Mouse (Mus musculus): ENCODE results near the gene Wdr77. TPM values are rescaled to one million over a fixed set of nuclear protein-coding genes. Genes with fewer than 3 reads are reported as not detected.

Gene Wdr77
- polyA plus RNA-seq, 1 experiment from 2014 or later, result 108 TPM

GRCm38 (mm10) chr3:105933926-105934325 is 25.2 kb upstream of the Wdr77 start:
- DNase-seq (ENCODE audit: low spot score) (no peak), ATAC-seq (ENCODE audit: low FRiP score) (no peak)
- Histone ChIP-seq H3K27me3 (ENCODE audit: control insufficient read depth, insufficient read depth, low read length) (no peaks in the 10 kb centered on the region), H3K4me1 (replicated peaks; ENCODE audit: control insufficient read depth, insufficient read depth, low read length) (no peaks in the 10 kb centered on the region), H3K4me3 (ENCODE audit: low read depth, low read length) (no peak overlapping the region), H3K9ac (ENCODE audit: low read depth, low read length) (no peak overlapping the region), H3K27ac (ENCODE audit: low read depth, low read length) (no peak overlapping the region), H3K36me3 (ENCODE audit: control insufficient read depth, insufficient read depth, low read length) (no peaks in the 10 kb centered on the region), H3K4me2 (replicated peaks; ENCODE audit: low read depth, low read length) (no peak overlapping the region), H3K9me3 (ENCODE audit: control insufficient read depth, low read length) (no peaks in the 10 kb centered on the region)
- 95% methylated on average over 6 of the region's 6 CpGs for WGBS

- DNase-seq (ENCODE audit: low spot score), result no peak
- 92% methylated on average over 5 of the region's 5 CpGs for WGBS
- H3K4me2 ChIP-seq (replicated peaks; ENCODE audit: low read depth, low read length), result no peak overlapping the region
- no peaks in the 10 kb centered on the region for H3K36me3 ChIP-seq (ENCODE audit: control insufficient read depth, insufficient read depth, low read length)
- ATAC-seq (ENCODE audit: low FRiP score), result no peak
- no peaks in the 10 kb centered on the region for H3K4me1 ChIP-seq (replicated peaks; ENCODE audit: control insufficient read depth, insufficient read depth, low read length)
- H3K4me3 ChIP-seq (ENCODE audit: low read depth, low read length), result no peak overlapping the region
- H3K9ac ChIP-seq (ENCODE audit: low read depth, low read length), result no peak overlapping the region
- H3K27ac ChIP-seq (ENCODE audit: low read depth, low read length), result no peak overlapping the region
- H3K9me3 ChIP-seq (ENCODE audit: control insufficient read depth, low read length), result no peaks in the 10 kb centered on the region
- H3K27me3 ChIP-seq (ENCODE audit: control insufficient read depth, insufficient read depth, low read length), result no peaks in the 10 kb centered on the region
These were observed 24.1 kb upstream of the Wdr77 start for GRCm38 (mm10) chr3:105935033-105935432.

GRCm38 (mm10) chr3:105936111-105936510 is 23.1 kb upstream of the Wdr77 start:
- no peaks in the 10 kb centered on the region for H3K27me3 ChIP-seq (ENCODE audit: control insufficient read depth, insufficient read depth, low read length)
- H3K36me3 ChIP-seq (ENCODE audit: control insufficient read depth, insufficient read depth, low read length), result no peaks in the 10 kb centered on the region
- no peak overlapping the region for H3K4me2 ChIP-seq (replicated peaks; ENCODE audit: low read depth, low read length)
- no peak overlapping the region for H3K27ac ChIP-seq (ENCODE audit: low read depth, low read length)
- H3K9me3 ChIP-seq (ENCODE audit: control insufficient read depth, low read length), result no peaks in the 10 kb centered on the region
- WGBS, result 94% methylated on average over 4 of the region's 4 CpGs
- ATAC-seq (ENCODE audit: low FRiP score) (no peak), DNase-seq (ENCODE audit: low spot score) (no peak)
- H3K4me3 ChIP-seq (ENCODE audit: low read depth, low read length), result no peak overlapping the region
- H3K4me1 ChIP-seq (replicated peaks; ENCODE audit: control insufficient read depth, insufficient read depth, low read length), result no peaks in the 10 kb centered on the region
- no peak overlapping the region for H3K9ac ChIP-seq (ENCODE audit: low read depth, low read length)

- WGBS, result 91% methylated on average over 7 of the region's 7 CpGs
- Histone ChIP-seq H3K36me3 (ENCODE audit: control insufficient read depth, insufficient read depth, low read length) (peaks cover 9% of the 10 kb centered on the region; the same call in 1 of the 2 replicates), H3K4me3 (ENCODE audit: low read depth, low read length) (no peak overlapping the region), H3K4me2 (replicated peaks; ENCODE audit: low read depth, low read length) (no peak overlapping the region), H3K9ac (ENCODE audit: low read depth, low read length) (no peak overlapping the region), H3K9me3 (ENCODE audit: control insufficient read depth, low read length) (no peaks in the 10 kb centered on the region), H3K27me3 (ENCODE audit: control insufficient read depth, insufficient read depth, low read length) (no peaks in the 10 kb centered on the region), H3K27ac (ENCODE audit: low read depth, low read length) (no peak overlapping the region), H3K4me1 (replicated peaks; ENCODE audit: control insufficient read depth, insufficient read depth, low read length) (no peaks in the 10 kb centered on the region)
- DNase-seq (ENCODE audit: low spot score) (no peak), ATAC-seq (ENCODE audit: low FRiP score) (no peak)
These were observed 7.8 kb upstream of the Wdr77 start for GRCm38 (mm10) chr3:105951348-105951747.

GRCm38 (mm10) chr3:105957235-105957634 is 1.9 kb upstream of the Wdr77 start:
- no peak overlapping the region for H3K4me2 ChIP-seq (replicated peaks; ENCODE audit: low read depth, low read length)
- ATAC-seq (ENCODE audit: low FRiP score) (no peak), DNase-seq (ENCODE audit: low spot score) (no peak)
- 0 out of 2 replicates have a peak, but pooled peaks cover 1% of the 10 kb centered on the region for H3K36me3 ChIP-seq (ENCODE audit: control insufficient read depth, insufficient read depth, low read length)
- H3K27ac ChIP-seq (ENCODE audit: low read depth, low read length), result no peak overlapping the region
- no peaks in the 10 kb centered on the region for H3K9me3 ChIP-seq (ENCODE audit: control insufficient read depth, low read length)
- no peak overlapping the region for H3K9ac ChIP-seq (ENCODE audit: low read depth, low read length)
- 98% methylated on average over 1 of the region's 1 CpGs for WGBS
- 0 out of 2 replicates have a peak, but pooled peaks cover 6% of the 10 kb centered on the region for H3K4me1 ChIP-seq (replicated peaks; ENCODE audit: control insufficient read depth, insufficient read depth, low read length)
- H3K27me3 ChIP-seq (ENCODE audit: control insufficient read depth, insufficient read depth, low read length), result no peaks in the 10 kb centered on the region
- no peak overlapping the region for H3K4me3 ChIP-seq (ENCODE audit: low read depth, low read length)

- H3K4me1 ChIP-seq (replicated peaks; ENCODE audit: control insufficient read depth, insufficient read depth, low read length), result 0 out of 2 replicates have a peak, but pooled peaks cover 6% of the 10 kb centered on the region
- H3K4me2 ChIP-seq (replicated peaks; ENCODE audit: low read depth, low read length), result peak overlapping the region; percentile 61
- H3K36me3 ChIP-seq (ENCODE audit: control insufficient read depth, insufficient read depth, low read length), result 0 out of 2 replicates have a peak, but pooled peaks cover 2% of the 10 kb centered on the region
- H3K27ac ChIP-seq (ENCODE audit: low read depth, low read length), result no peak overlapping the region
- WGBS, result 45% methylated on average over 5 of the region's 5 CpGs
- no peaks in the 10 kb centered on the region for H3K9me3 ChIP-seq (ENCODE audit: control insufficient read depth, low read length)
- H3K4me3 ChIP-seq (ENCODE audit: low read depth, low read length), result peak overlapping the region; percentile 88
- H3K27me3 ChIP-seq (ENCODE audit: control insufficient read depth, insufficient read depth, low read length), result no peaks in the 10 kb centered on the region
- ATAC-seq (ENCODE audit: low FRiP score) (no peak), DNase-seq (ENCODE audit: low spot score) (no peak)
- peak overlapping the region; percentile 95 for H3K9ac ChIP-seq (ENCODE audit: low read depth, low read length)
These were observed 965 bp upstream of the Wdr77 start for GRCm38 (mm10) chr3:105958204-105958603.

- H3K36me3 ChIP-seq (ENCODE audit: control insufficient read depth, insufficient read depth, low read length), result 0 out of 2 replicates have a peak, but pooled peaks cover 2% of the 10 kb centered on the region
- peak overlapping the region; percentile 93 for H3K9ac ChIP-seq (ENCODE audit: low read depth, low read length)
- H3K9me3 ChIP-seq (ENCODE audit: control insufficient read depth, low read length), result no peaks in the 10 kb centered on the region
- peak overlapping the region; percentile 30; the same call in 1 of the 2 replicates for H3K27ac ChIP-seq (ENCODE audit: low read depth, low read length)
- peak; percentile 57 for DNase-seq (ENCODE audit: low spot score)
- ATAC-seq (ENCODE audit: low FRiP score), result peak; percentile 80
- under 1% methylated on average over 26 of the region's 26 CpGs for WGBS
- H3K4me2 ChIP-seq (replicated peaks; ENCODE audit: low read depth, low read length), result peak overlapping the region; percentile 76
- 0 out of 2 replicates have a peak, but pooled peaks cover 6% of the 10 kb centered on the region for H3K4me1 ChIP-seq (replicated peaks; ENCODE audit: control insufficient read depth, insufficient read depth, low read length)
- peak overlapping the region; percentile 88 for H3K4me3 ChIP-seq (ENCODE audit: low read depth, low read length)
- H3K27me3 ChIP-seq (ENCODE audit: control insufficient read depth, insufficient read depth, low read length), result no peaks in the 10 kb centered on the region
These were observed 416 bp downstream of the Wdr77 start for GRCm38 (mm10) chr3:105959585-105959984.

GRCm38 (mm10) chr3:105959999-105960398 is 830 bp downstream of the Wdr77 start, which contains the start of gene Atp5f1:
Gene Atp5f1, minus strand, starts transcription at chr3:105960099.
- Histone ChIP-seq H3K9me3 (ENCODE audit: control insufficient read depth, low read length) (no peaks in the 10 kb centered on the region), H3K27me3 (ENCODE audit: control insufficient read depth, insufficient read depth, low read length) (no peaks in the 10 kb centered on the region), H3K4me3 (ENCODE audit: low read depth, low read length) (peak within 1 kb of the TSS; percentile 88), H3K36me3 (ENCODE audit: control insufficient read depth, insufficient read depth, low read length) (0 out of 2 replicates have a peak, but pooled peaks cover 2% of the 10 kb centered on the region), H3K4me1 (replicated peaks; ENCODE audit: control insufficient read depth, insufficient read depth, low read length) (0 out of 2 replicates have a peak, but pooled peaks cover 6% of the 10 kb centered on the region), H3K9ac (ENCODE audit: low read depth, low read length) (peak within 1 kb of the TSS; percentile 95), H3K4me2 (replicated peaks; ENCODE audit: low read depth, low read length) (peak within 1 kb of the TSS; percentile 76), H3K27ac (ENCODE audit: low read depth, low read length) (peak within 1 kb of the TSS; percentile 84)
- WGBS, result 7% methylated on average over 6 of the region's 6 CpGs
- DNase-seq (ENCODE audit: low spot score) (peak; percentile 8), ATAC-seq (ENCODE audit: low FRiP score) (no peak)

GRCm38 (mm10) chr3:105960700-105961099 is 1.5 kb downstream of the Wdr77 start:
- H3K9me3 ChIP-seq (ENCODE audit: control insufficient read depth, low read length), result no peaks in the 10 kb centered on the region
- H3K9ac ChIP-seq (ENCODE audit: low read depth, low read length), result no peak overlapping the region
- 0 out of 2 replicates have a peak, but pooled peaks cover 6% of the 10 kb centered on the region for H3K4me1 ChIP-seq (replicated peaks; ENCODE audit: control insufficient read depth, insufficient read depth, low read length)
- no peak overlapping the region for H3K27ac ChIP-seq (ENCODE audit: low read depth, low read length)
- DNase-seq (ENCODE audit: low spot score), result peak; percentile 14
- ATAC-seq (ENCODE audit: low FRiP score), result no peak
- 0 out of 2 replicates have a peak, but pooled peaks cover 2% of the 10 kb centered on the region for H3K36me3 ChIP-seq (ENCODE audit: control insufficient read depth, insufficient read depth, low read length)
- H3K27me3 ChIP-seq (ENCODE audit: control insufficient read depth, insufficient read depth, low read length), result no peaks in the 10 kb centered on the region
- H3K4me3 ChIP-seq (ENCODE audit: low read depth, low read length), result peak overlapping the region; percentile 88; the same call in 1 of the 2 replicates
- H3K4me2 ChIP-seq (replicated peaks; ENCODE audit: low read depth, low read length), result peak overlapping the region; percentile 76; the same call in 1 of the 2 replicates
- 92% methylated on average over 2 of the region's 2 CpGs for WGBS

Measured in hindbrain, embryonic 11.5 days (tissue).